Mouse (Mus musculus) thymus, adult 2 months (tissue): ENCODE results near the gene Zdhhc14. TPM values are rescaled to one million over a fixed set of nuclear protein-coding genes. Genes with fewer than 3 reads are reported as not detected.
"Not testable (repeated sequence)": the region's sequence is repeated elsewhere in the genome, so short reads cannot be mapped to it uniquely, and the experiment has no call there.

ENCODE experiments used
- DNase-seq: peaks from one replicate; pipeline ENCODE4 v3.0.0; 2021
- H3K27ac ChIP-seq: fragments of 200-500 bp; 2 replicates; pipeline ENCODE4 v1.5.1; 2012; ENCODE audit warnings: low read length, control low read depth; ENCODE audit not compliant: control insufficient read depth, insufficient read depth
- H3K27me3 ChIP-seq: fragments of 200-500 bp; 2 replicates; pipeline ENCODE4 v1.6.1; 2012; ENCODE audit warnings: mild to moderate bottlenecking, low read length, moderate library complexity, mixed read lengths; ENCODE audit not compliant: control insufficient read depth, insufficient read depth
- H3K36me3 ChIP-seq: fragments of 200-500 bp; 2 replicates; pipeline ENCODE4 v1.6.1; 2012; ENCODE audit warnings: mild to moderate bottlenecking, low read length, moderate library complexity; ENCODE audit not compliant: control insufficient read depth, insufficient read depth
- H3K4me1 ChIP-seq: fragments of 200-500 bp; replicated peaks from 2 replicates; pipeline ENCODE4 v1.6.1; 2012; ENCODE audit warnings: low read length; ENCODE audit not compliant: control insufficient read depth, insufficient read depth
- H3K4me3 ChIP-seq: fragments of 200-500 bp; 2 replicates; pipeline ENCODE4 v1.5.1; 2012; ENCODE audit warnings: mild to moderate bottlenecking, low read length, control low read depth, moderate library complexity; ENCODE audit not compliant: control insufficient read depth, insufficient read depth
- CTCF ChIP-seq: fragments of 200-500 bp; IDR thresholded peaks from 2 replicates; pipeline ENCODE4 v1.5.1; 2012; ENCODE audit warnings: mild to moderate bottlenecking, control low read depth, low read length, moderate library complexity, borderline replicate concordance; ENCODE audit not compliant: control insufficient read depth, poor library complexity, insufficient read depth; ENCODE audit errors: extremely low read depth
- POLR2A ChIP-seq: fragments of 200-500 bp; IDR thresholded peaks from 2 replicates; pipeline ENCODE4 v1.6.1; 2012; ENCODE audit warnings: mild to moderate bottlenecking, low read length, control low read depth, moderate library complexity; ENCODE audit not compliant: control insufficient read depth, poor library complexity, insufficient read depth; ENCODE audit errors: extremely low read depth
- WGBS: fragments of 180-500 bp; shearing (Covaris S2); methylation state at CpG from one replicate; pipeline ENCODE4 v1.1.7; 2018; 5-methylcytosine and 5-hydroxymethylcytosine counted together
- polyA plus RNA-seq: library from polyadenylated mRNA; depleted of rRNA; stranded (reverse); fragments of >200 nt; gene quantifications from 2 replicates; pipeline ENCODE4 v1.2.3, GENCODE M21; 2012

Zdhhc14 gene
- polyA plus RNA-seq, 1 experiment: 13.3 TPM

DNA sequence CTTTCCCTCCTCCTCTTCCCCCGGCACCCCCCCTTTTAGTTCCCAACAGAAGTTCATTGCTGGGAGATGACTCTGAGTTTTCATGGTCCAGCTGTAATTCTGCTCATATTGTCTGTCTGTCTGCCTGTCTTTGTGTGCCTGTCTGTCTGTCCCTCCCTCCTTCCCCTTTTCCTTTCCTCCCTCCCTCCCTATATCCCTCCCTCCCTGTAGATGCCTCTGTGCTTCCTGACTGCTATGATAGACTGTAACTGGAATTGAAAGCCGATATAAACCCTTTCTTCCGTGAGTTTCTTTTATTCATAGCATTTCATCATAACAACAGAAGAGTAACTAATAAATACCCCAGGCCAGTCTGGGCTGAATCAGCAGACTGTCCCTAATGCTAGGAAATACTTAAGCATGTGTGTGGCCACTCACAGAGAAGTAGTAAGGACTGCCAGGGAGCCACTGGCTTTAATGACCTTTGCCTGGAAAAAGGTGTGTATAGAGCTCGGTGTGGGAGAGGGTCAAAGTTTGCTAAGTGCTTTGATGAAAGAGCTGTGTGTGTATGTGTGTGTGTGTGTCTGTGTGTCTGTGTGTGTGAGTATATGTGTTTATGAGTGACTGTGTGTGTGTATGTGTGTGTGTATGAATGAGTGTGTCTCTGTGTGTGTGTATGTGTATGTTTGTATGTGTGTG lies 117.7 kb downstream of the Zdhhc14 start:
- H3K36me3 ChIP-seq: no peaks in the 10 kb centered on the region
- H3K4me3 ChIP-seq: no peak overlapping the region
- H3K4me1 ChIP-seq: peaks cover 6% of the 10 kb centered on the region
- H3K27ac ChIP-seq: no peak overlapping the region
- DNase-seq: no peak
- TF ChIP-seq CTCF: no peak
- no peak for TF ChIP-seq POLR2A
- no peaks in the 10 kb centered on the region for H3K27me3 ChIP-seq
- WGBS: 92% methylated on average over 4 of the region's 4 CpGs

DNA sequence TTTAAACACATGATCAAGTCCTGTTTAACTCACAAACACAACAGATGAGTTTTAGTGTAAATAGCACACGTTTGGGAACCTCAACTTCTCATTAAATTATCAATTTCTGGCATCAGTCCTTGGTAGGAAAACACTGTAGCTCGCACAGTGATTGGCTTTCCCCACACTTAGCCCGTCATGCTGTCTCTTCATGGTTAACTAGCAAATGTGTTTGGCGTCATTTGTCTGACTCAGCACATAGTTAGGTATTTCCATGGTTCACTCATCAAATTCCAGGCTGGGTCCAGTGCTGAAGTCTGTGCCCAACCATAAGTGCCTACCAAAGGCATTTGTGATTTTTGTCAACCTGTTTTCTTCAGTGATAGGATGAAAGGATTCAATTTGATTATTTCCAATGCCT lies 119.9 kb downstream of the Zdhhc14 start:
- TF ChIP-seq CTCF (no peak), POLR2A (no peak)
- Histone ChIP-seq H3K36me3 (no peaks in the 10 kb centered on the region), H3K4me3 (no peak overlapping the region), H3K27ac (no peak overlapping the region), H3K4me1 (no peaks in the 10 kb centered on the region; the same call in 1 of the 2 replicates), H3K27me3 (no peaks in the 10 kb centered on the region)
- WGBS: 92% methylated on average over 4 of the region's 4 CpGs
- no peak for DNase-seq

DNA sequence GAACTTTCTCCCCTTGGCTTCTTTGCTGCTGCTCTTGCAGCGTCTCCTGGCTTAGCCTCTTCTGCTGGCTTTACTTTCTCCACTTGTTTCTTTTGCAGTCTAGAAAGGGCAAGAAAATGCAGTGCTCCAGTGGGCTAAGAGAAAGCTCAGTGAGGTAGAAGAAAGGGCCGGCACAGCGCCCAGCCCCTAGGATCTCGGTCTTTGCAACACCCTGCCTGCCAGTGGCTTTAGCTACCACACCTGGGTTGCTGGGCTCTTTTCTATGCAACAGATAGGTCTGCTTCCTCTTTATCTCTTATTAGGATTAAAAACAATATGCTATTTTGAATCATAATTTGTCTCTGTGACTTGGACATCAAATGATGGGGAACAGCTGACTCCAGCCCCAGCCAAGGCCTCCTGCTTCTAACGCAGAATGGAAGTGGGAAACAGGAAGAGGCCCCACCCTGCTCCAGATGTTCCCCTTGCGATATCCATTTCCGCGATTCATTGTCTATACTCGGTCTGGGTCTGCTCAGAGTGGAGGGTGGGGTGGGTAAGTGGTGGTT lies 122.5 kb downstream of the Zdhhc14 start:
- WGBS: 70% methylated on average over 9 of the region's 9 CpGs
- Histone ChIP-seq H3K27ac (no peak overlapping the region), H3K4me3 (no peak overlapping the region), H3K36me3 (no peaks in the 10 kb centered on the region), H3K27me3 (no peaks in the 10 kb centered on the region), H3K4me1 (no peaks in the 10 kb centered on the region; the same call in 1 of the 2 replicates)
- no peak for DNase-seq
- TF ChIP-seq POLR2A (no peak), CTCF (no peak)

DNA sequence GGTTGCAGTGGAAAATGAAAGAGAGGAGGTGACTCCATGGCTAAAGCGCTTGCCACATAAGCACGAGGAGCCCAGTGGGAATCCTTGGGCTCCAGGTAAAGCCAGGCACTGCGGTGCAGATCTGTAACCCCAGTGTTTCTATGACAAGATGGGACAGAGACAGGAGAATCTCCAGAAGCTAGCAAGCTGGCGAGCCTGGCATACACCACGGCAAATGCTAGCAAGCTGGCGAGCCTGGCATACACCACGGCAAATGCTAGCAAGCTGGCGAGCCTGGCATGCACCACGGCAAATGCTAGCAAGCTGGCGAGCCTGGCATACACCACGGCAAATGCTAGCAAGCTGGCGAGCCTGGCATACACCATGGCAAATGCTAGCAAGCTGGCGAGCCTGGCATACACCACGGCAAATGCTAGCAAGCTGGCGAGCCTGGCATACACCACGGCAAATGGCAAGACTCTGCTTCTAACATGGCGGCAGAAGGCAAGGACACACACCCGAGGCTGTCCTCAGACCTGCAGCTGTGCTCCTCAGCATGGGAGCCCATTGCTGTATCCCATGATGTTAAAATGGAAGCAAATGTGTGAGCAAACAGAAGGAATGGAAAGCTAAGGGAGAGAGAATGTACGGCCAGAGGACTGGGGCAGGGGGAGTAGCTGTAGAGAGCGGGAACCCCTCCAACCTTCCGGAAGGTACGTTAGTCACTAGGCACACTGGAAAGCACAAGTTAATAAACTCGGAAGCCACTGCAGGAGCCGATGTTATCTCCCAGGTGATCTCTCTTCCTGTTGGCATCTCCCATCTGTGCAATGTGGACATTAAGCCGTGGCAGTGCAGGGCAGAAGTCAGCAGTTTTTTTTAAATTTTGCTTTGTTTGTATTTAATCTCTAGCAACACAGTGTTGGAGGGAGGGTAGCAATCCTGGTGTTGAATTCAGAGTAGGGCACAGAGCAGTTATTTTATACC lies 129.6 kb downstream of the Zdhhc14 start:
- Histone ChIP-seq H3K4me3 (no peak overlapping the region), H3K27me3 (no peaks in the 10 kb centered on the region), H3K27ac (no peak overlapping the region), H3K4me1 (no peaks in the 10 kb centered on the region), H3K36me3 (no peaks in the 10 kb centered on the region)
- TF ChIP-seq CTCF (no peak), POLR2A (no peak)
- WGBS: 96% methylated on average over 25 of the region's 25 CpGs
- no peak for DNase-seq

DNA sequence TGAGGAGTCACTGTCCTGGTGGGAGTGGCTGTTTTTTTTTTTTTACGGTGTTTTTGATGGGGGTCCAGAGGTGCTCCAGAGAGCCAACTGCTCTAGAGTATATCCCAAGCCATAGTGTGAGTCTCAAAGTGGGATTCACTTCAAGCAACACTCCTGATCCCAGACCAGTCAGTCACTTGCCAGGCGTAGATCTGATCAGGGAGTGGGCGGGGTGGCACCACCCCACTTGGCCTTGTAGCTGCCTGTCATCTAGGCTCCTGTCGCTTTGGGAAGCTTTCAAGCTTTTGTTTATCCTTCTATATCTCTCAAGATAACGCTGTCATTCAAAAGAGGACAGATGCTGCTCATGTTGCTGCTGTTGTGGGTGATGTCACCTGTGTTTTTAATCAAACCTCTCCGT lies 130.4 kb downstream of the Zdhhc14 start:
- TF ChIP-seq CTCF (no peak), POLR2A (no peak)
- Histone ChIP-seq H3K36me3 (no peaks in the 10 kb centered on the region), H3K4me3 (no peak overlapping the region)

DNA sequence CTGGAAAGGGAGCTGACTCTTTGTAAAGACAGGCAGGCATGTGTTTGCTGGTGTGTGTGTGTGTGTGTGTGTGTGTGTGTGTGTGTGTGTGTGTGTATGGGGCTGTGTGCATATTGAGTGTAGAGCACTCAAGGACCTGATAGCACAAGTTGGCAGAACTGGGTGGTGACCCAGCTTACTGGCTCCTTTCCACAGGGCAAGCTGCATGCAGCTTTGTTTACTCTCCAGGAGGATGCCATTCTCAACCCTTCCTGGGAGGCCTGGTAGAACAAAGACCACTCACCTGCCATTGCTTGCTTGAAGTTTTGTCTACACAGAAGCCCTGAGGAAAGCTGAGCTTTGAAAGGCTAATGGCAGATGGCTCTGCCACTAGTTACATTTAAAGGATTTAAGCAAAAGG lies 130.8 kb downstream of the Zdhhc14 start:
- Histone ChIP-seq H3K4me3 (no peak overlapping the region), H3K27me3 (no peaks in the 10 kb centered on the region), H3K27ac (no peak overlapping the region), H3K36me3 (no peaks in the 10 kb centered on the region), H3K4me1 (no peaks in the 10 kb centered on the region)
- TF ChIP-seq CTCF: no peak
- TF ChIP-seq POLR2A: no peak
- DNase-seq: no peak

More for the DNA sequence above, 130.4 kb downstream of the Zdhhc14 start:
- Histone ChIP-seq H3K4me1 (no peaks in the 10 kb centered on the region), H3K27me3 (no peaks in the 10 kb centered on the region), H3K27ac (no peak overlapping the region)
- WGBS: 88% methylated on average over 6 of the region's 6 CpGs
- no peak for DNase-seq

DNA sequence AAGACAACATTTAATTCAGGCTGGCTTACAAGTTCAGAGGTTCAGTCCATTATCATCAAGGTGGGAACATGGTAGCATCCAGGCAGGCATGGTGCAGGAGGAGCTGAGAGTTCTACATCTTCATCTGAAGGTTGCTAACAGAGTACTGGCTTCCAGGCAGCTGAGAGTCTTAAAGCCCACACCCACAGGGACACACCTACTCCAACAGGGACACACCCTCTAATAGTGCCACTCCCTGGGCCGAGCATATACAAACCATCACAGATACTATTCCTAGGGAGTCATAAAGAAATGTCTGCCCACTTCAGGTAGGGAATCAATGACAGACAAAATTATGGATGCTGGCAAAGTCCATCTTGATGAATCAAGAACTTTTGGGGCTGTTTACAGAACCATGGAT lies 132.5 kb downstream of the Zdhhc14 start:
- H3K4me3 ChIP-seq, H3K27ac ChIP-seq, H3K27me3 ChIP-seq, DNase-seq, H3K36me3 ChIP-seq, H3K4me1 ChIP-seq: not testable (repeated sequence)
- WGBS: 84% methylated on average over 1 of the region's 1 CpGs
